Mouse (Mus musculus) layer of hippocampus, postnatal 14 days (tissue): ENCODE results near the gene Nudt15. TPM values are rescaled to one million over a fixed set of nuclear protein-coding genes. Genes with fewer than 3 reads are reported as not detected.

ENCODE experiments used
- DNase-seq, 2 experiments: peaks; one replicate each; pipeline ENCODE4 v3.0.0; 2021 to 2022; ENCODE audit warnings: low spot score in 2 of 2, mixed read lengths in 1 of 2
- total RNA-seq, 2 experiments: library from RNA; stranded (reverse); gene quantifications; 2 replicates each; pipeline ENCODE4 v1.2.3; 2021

Nudt15 gene
- total RNA-seq, 2 experiments from 2014 or later = 6.2 to 8.8 TPM

GRCm38 (mm10) chr14:73508630-73509395 is 39.2 kb downstream of the Nudt15 start:
- no peak for DNase-seq

- no peak for DNase-seq
Observed at GRCm38 (mm10) chr14:73507702-73508376, 40.2 kb downstream of the Nudt15 start.

GRCm38 (mm10) chr14:73507200-73507599 is 40.8 kb downstream of the Nudt15 start:
- no peak for DNase-seq

- no peak for DNase-seq
Observed at GRCm38 (mm10) chr14:73506283-73506682, 41.8 kb downstream of the Nudt15 start.

- no peak for DNase-seq
Observed at GRCm38 (mm10) chr14:73503237-73503933, 44.7 kb downstream of the Nudt15 start.

GRCm38 (mm10) chr14:73502591-73503184 is 45.4 kb downstream of the Nudt15 start:
- peak; percentile 56 to 77 for DNase-seq

GRCm38 (mm10) chr14:73501721-73502120 is 46.3 kb downstream of the Nudt15 start:
- no peak for DNase-seq

GRCm38 (mm10) chr14:73501283-73501682 is 46.8 kb downstream of the Nudt15 start:
- DNase-seq = no peak

- no peak for DNase-seq
Observed at GRCm38 (mm10) chr14:73495753-73496152, 52.3 kb downstream of the Nudt15 start.

- DNase-seq = no peak
Observed at GRCm38 (mm10) chr14:73494122-73494521, 53.9 kb downstream of the Nudt15 start.

- DNase-seq = no peak
Observed at GRCm38 (mm10) chr14:73493356-73493755, 54.7 kb downstream of the Nudt15 start.

- DNase-seq = no peak
Observed at GRCm38 (mm10) chr14:73486641-73487040, 61.4 kb downstream of the Nudt15 start.

GRCm38 (mm10) chr14:73484366-73485110 is 63.5 kb downstream of the Nudt15 start:
- DNase-seq = no peak

- no peak for DNase-seq
Observed at GRCm38 (mm10) chr14:73483516-73484229, 64.4 kb downstream of the Nudt15 start.

- no peak for DNase-seq
Observed at GRCm38 (mm10) chr14:73479771-73480170, 68.3 kb downstream of the Nudt15 start.

- DNase-seq = no peak
Observed at GRCm38 (mm10) chr14:73478321-73478720, 69.7 kb downstream of the Nudt15 start.

GRCm38 (mm10) chr14:73477077-73477476 is 71.0 kb downstream of the Nudt15 start:
- no peak for DNase-seq

- no peak for DNase-seq
Observed at GRCm38 (mm10) chr14:73476361-73476934, 71.6 kb downstream of the Nudt15 start.

GRCm38 (mm10) chr14:73475506-73475905 is 72.5 kb downstream of the Nudt15 start:
- DNase-seq = no peak

- peak; percentile 39 to 66 for DNase-seq
Observed at GRCm38 (mm10) chr14:73474636-73475093, 73.4 kb downstream of the Nudt15 start.
